Mouse (Mus musculus) midbrain, embryonic 11.5 days (tissue): Measurements from ENCODE around the gene Ndufa10. TPM values are rescaled to one million over a fixed set of nuclear protein-coding genes. Genes with fewer than 3 reads are reported as not detected.
"Not testable (repeated sequence)": the region's sequence is repeated elsewhere in the genome, so short reads cannot be mapped to it uniquely, and the experiment has no call there.

Source experiments
- ATAC-seq: fragments of 200-750 bp; cut with Nextera tagmentation; 2 replicates; pipeline ENCODE4 v1.8.0; 2017; ENCODE audit warnings: moderate TSS enrichment, moderate library complexity; ENCODE audit not compliant: low FRiP score
- DNase-seq: peaks from one replicate; pipeline ENCODE4 v3.0.0; 2015; ENCODE audit warnings: low spot score; ENCODE audit errors: missing footprints
- H3K27ac ChIP-seq: fragments of 300-500 bp; sonication (generic); 2 replicates; pipeline ENCODE4 v1.5.1; 2014; ENCODE audit warnings: low read depth, low read length
- H3K27me3 ChIP-seq: fragments of 300-500 bp; sonication (generic); 2 replicates; pipeline ENCODE4 v1.6.1; 2014; ENCODE audit warnings: mild to moderate bottlenecking, low read length, moderate library complexity, mixed read lengths; ENCODE audit not compliant: control insufficient read depth, insufficient read depth
- H3K36me3 ChIP-seq: fragments of 300-500 bp; sonication (generic); 2 replicates; pipeline ENCODE4 v1.6.1; 2014; ENCODE audit warnings: mild to moderate bottlenecking, low read length, moderate library complexity, mixed read lengths; ENCODE audit not compliant: control insufficient read depth, insufficient read depth
- H3K4me1 ChIP-seq: fragments of 300-500 bp; sonication (generic); 2 replicates; pipeline ENCODE4 v1.6.1; 2014; ENCODE audit warnings: low read length; ENCODE audit not compliant: control insufficient read depth, insufficient read depth
- H3K4me2 ChIP-seq: fragments of 300-500 bp; sonication (generic); 2 replicates; pipeline ENCODE4 v1.6.1; 2014; ENCODE audit warnings: mild to moderate bottlenecking, moderate library complexity
- H3K4me3 ChIP-seq: fragments of 300-500 bp; sonication (generic); 2 replicates; pipeline ENCODE4 v1.5.1; 2014; ENCODE audit warnings: low read depth, low read length
- H3K9ac ChIP-seq: fragments of 300-500 bp; sonication (generic); 2 replicates; pipeline ENCODE4 v1.6.1; 2014; ENCODE audit warnings: low read length
- H3K9me3 ChIP-seq: fragments of 300-500 bp; sonication (generic); 2 replicates; pipeline ENCODE4 v1.6.1; 2016; ENCODE audit warnings: low read length; ENCODE audit not compliant: control insufficient read depth
- WGBS: fragments of 180-500 bp; shearing (Covaris S2); extraction: QIAGEN DNeasy Blood & Tissue Kit; methylation state at CpG from one replicate; pipeline ENCODE4 v1.1.7; 2014; 5-methylcytosine and 5-hydroxymethylcytosine counted together
- polyA plus RNA-seq: library from polyadenylated mRNA; unstranded; fragments of >200 nt; fragmentation: Nextera tagmentation; extraction: Ambion mirVana; gene quantifications from 2 replicates; pipeline ENCODE4 v1.2.1, GENCODE M21; 2014

Gene Ndufa10
- polyA plus RNA-seq, result 274 and 289 TPM in 2 replicates

GRCm38 (mm10) chr1:92473165-92474041 lies at the start of gene Ndufa10:
Gene Ndufa10 (minus strand): TSS chr1:92473860.
- Histone ChIP-seq H3K4me3 (peak within 1 kb of the TSS; percentile 94), H3K27ac (no peak within 1 kb of the TSS)

GRCm38 (mm10) chr1:92521376-92521775 lies 47.7 kb upstream of the Ndufa10 start:
- Histone ChIP-seq H3K4me2 (no peak overlapping the region), H3K4me3 (no peak overlapping the region), H3K4me1 (no peaks in the 10 kb centered on the region), H3K36me3 (no peaks in the 10 kb centered on the region), H3K27ac (no peak overlapping the region), H3K9me3 (no peaks in the 10 kb centered on the region), H3K9ac (no peak overlapping the region), H3K27me3 (no peaks in the 10 kb centered on the region)
- DNase-seq, result peak; percentile 90
- 20% methylated on average over 10 of the region's 10 CpGs for WGBS
- ATAC-seq, result 0 out of 2 replicates have a peak, but pooled peaks have one; percentile 19

More at GRCm38 (mm10) chr1:92473165-92474041, at the start of gene Ndufa10:
- H3K4me1 ChIP-seq, result peaks cover 7% of the 10 kb centered on the region; the same call in 1 of the 2 replicates
- H3K4me2 ChIP-seq, result peak within 1 kb of the TSS; percentile 81
- WGBS, result under 1% methylated on average over 67 of the region's 67 CpGs
- H3K36me3 ChIP-seq, result peaks cover 2% of the 10 kb centered on the region; the same call in 1 of the 2 replicates
- DNase-seq (peak; percentile 100), ATAC-seq (peak; percentile 94)
- H3K9ac ChIP-seq, result peak within 1 kb of the TSS; percentile 94
- H3K27me3 ChIP-seq, result no peaks in the 10 kb centered on the region
- no peaks in the 10 kb centered on the region for H3K9me3 ChIP-seq

- Histone ChIP-seq H3K9me3 (no peaks in the 10 kb centered on the region), H3K4me1 (no peaks in the 10 kb centered on the region), H3K27me3 (no peaks in the 10 kb centered on the region), H3K9ac (no peak overlapping the region), H3K36me3 (no peaks in the 10 kb centered on the region), H3K4me3 (no peak overlapping the region), H3K27ac (no peak overlapping the region), H3K4me2 (no peak overlapping the region)
- WGBS, result 94% methylated on average over 6 of the region's 6 CpGs
- ATAC-seq, result no peak
- DNase-seq, result no peak
These were observed 45.4 kb upstream of the Ndufa10 start for GRCm38 (mm10) chr1:92519046-92519445.

- H3K4me3 ChIP-seq, result no peak within 1 kb of the TSS
- WGBS, result 90% methylated on average over 3 of the region's 3 CpGs
- DNase-seq (no peak), ATAC-seq (no peak)
- no peaks in the 10 kb centered on the region for H3K4me1 ChIP-seq
- no peaks in the 10 kb centered on the region for H3K27me3 ChIP-seq
- H3K9ac ChIP-seq, result no peak within 1 kb of the TSS
- no peak within 1 kb of the TSS for H3K27ac ChIP-seq
- H3K36me3 ChIP-seq, result no peaks in the 10 kb centered on the region
- H3K9me3 ChIP-seq, result no peaks in the 10 kb centered on the region
- no peak within 1 kb of the TSS for H3K4me2 ChIP-seq
These were observed 44.9 kb upstream of the Ndufa10 start, which contains the start of gene Olfr1414 for GRCm38 (mm10) chr1:92518561-92518960. Gene Olfr1414 (minus strand): TSS chr1:92518661.

- DNase-seq (no peak), ATAC-seq (no peak)
- Histone ChIP-seq H3K27me3 (no peaks in the 10 kb centered on the region), H3K9ac (no peak overlapping the region), H3K36me3 (no peaks in the 10 kb centered on the region), H3K4me3 (no peak overlapping the region), H3K4me1 (no peaks in the 10 kb centered on the region), H3K4me2 (no peak overlapping the region), H3K9me3 (no peaks in the 10 kb centered on the region), H3K27ac (no peak overlapping the region)
- WGBS, result 88% methylated on average over 11 of the region's 11 CpGs
These were observed 41.7 kb upstream of the Ndufa10 start for GRCm38 (mm10) chr1:92515390-92515789.

GRCm38 (mm10) chr1:92511646-92512045 lies 38.0 kb upstream of the Ndufa10 start:
- not testable (repeated sequence) for H3K4me1 ChIP-seq, H3K27me3 ChIP-seq, ATAC-seq, H3K4me2 ChIP-seq, H3K9ac ChIP-seq, H3K4me3 ChIP-seq, H3K36me3 ChIP-seq, DNase-seq, H3K27ac ChIP-seq, H3K9me3 ChIP-seq
- 90% methylated on average over 4 of the region's 5 CpGs for WGBS

- 92% methylated on average over 2 of the region's 2 CpGs for WGBS
- Histone ChIP-seq H3K27me3 (no peaks in the 10 kb centered on the region), H3K9me3 (no peaks in the 10 kb centered on the region), H3K27ac (no peak within 1 kb of the TSS), H3K4me3 (no peak within 1 kb of the TSS), H3K36me3 (no peaks in the 10 kb centered on the region), H3K4me1 (no peaks in the 10 kb centered on the region), H3K9ac (no peak within 1 kb of the TSS), H3K4me2 (no peak within 1 kb of the TSS)
- ATAC-seq, result no peak
- no peak for DNase-seq
These were observed 22.3 kb upstream of the Ndufa10 start, which contains the start of gene Olfr1415 for GRCm38 (mm10) chr1:92496001-92496400. Gene Olfr1415 (minus strand): TSS chr1:92496101.

- Histone ChIP-seq H3K9me3 (no peaks in the 10 kb centered on the region; the same call in 1 of the 2 replicates), H3K27ac (no peak within 1 kb of the TSS), H3K4me3 (no peak within 1 kb of the TSS), H3K4me1 (no peaks in the 10 kb centered on the region), H3K9ac (no peak within 1 kb of the TSS), H3K4me2 (no peak within 1 kb of the TSS), H3K27me3 (no peaks in the 10 kb centered on the region), H3K36me3 (no peaks in the 10 kb centered on the region)
- DNase-seq, result no peak
- ATAC-seq, result no peak
These were observed 11.4 kb upstream of the Ndufa10 start, which contains the start of gene Olfr1416 for GRCm38 (mm10) chr1:92485013-92485412. Gene Olfr1416 (minus strand): TSS chr1:92485113.

- H3K27ac ChIP-seq, result no peak overlapping the region
- ATAC-seq, result peak; percentile 67
- H3K27me3 ChIP-seq, result no peaks in the 10 kb centered on the region
- H3K4me2 ChIP-seq, result peak overlapping the region; percentile 69
- H3K36me3 ChIP-seq, result peaks cover 2% of the 10 kb centered on the region; the same call in 1 of the 2 replicates
- DNase-seq, result peak; percentile 92
- peak overlapping the region; percentile 94 for H3K9ac ChIP-seq
- H3K9me3 ChIP-seq, result no peaks in the 10 kb centered on the region
- H3K4me1 ChIP-seq, result peaks cover 7% of the 10 kb centered on the region; the same call in 1 of the 2 replicates
- 8% methylated on average over 10 of the region's 10 CpGs for WGBS
- peak overlapping the region; percentile 94 for H3K4me3 ChIP-seq
These were observed 462 bp upstream of the Ndufa10 start for GRCm38 (mm10) chr1:92474066-92474578.
